Mouse (Mus musculus): ENCODE measurements around the gene Cntnap2. TPM values are rescaled to one million over a fixed set of nuclear protein-coding genes. Genes with fewer than 3 reads are reported as not detected.

Cntnap2 gene
- total and polyA plus RNA-seq, 3 experiments, result 0.30 to 0.79 (median 0.44) TPM

GRCm38 (mm10) chr6:46081432-46081831 lies 1022.3 kb downstream of the Cntnap2 start:
- H3K27ac ChIP-seq (ENCODE audit: insufficient read depth, low read depth), result no peak overlapping the region
- H3K27me3 ChIP-seq (replicated peaks), result no peaks in the 10 kb centered on the region
- H3K4me3 ChIP-seq (replicated peaks in 1 of 3; ENCODE audit: low read depth in 2 of 3, low read length in 2 of 3, poor library complexity in 1 of 3), result no peak overlapping the region
- no peak for DNase-seq (ENCODE audit: extremely low read depth)
- TF ChIP-seq JUND (conservative IDR thresholded peaks at IDR 0.05; ENCODE audit: low read depth, low read length) (no peak), UBTF (IDR thresholded peaks at IDR 0.05; ENCODE audit: low read depth, low read length) (no peak), POLR2A (IDR thresholded peaks at IDR 0.05; ENCODE audit: low read depth, low read length) (no peak), ZNF384 (IDR thresholded peaks at IDR 0.05; ENCODE audit: low read depth, low read length) (no peak), RAD21 (IDR thresholded peaks at IDR 0.05; ENCODE audit: low read depth, low read length) (no peak), CHD2 (IDR thresholded peaks at IDR 0.05; ENCODE audit: low read length) (no peak), USF1 (IDR thresholded peaks at IDR 0.05; ENCODE audit: low read depth, low read length) (no peak), CHD1 (IDR thresholded peaks at IDR 0.05; ENCODE audit: low read depth, low read length) (no peak), MAZ (IDR thresholded peaks at IDR 0.05; ENCODE audit: low read depth, low read length) (no peak), JUN (IDR thresholded peaks at IDR 0.05; ENCODE audit: insufficient read depth, low read depth, low read length) (no peak), TCF12 (IDR thresholded peaks at IDR 0.05; ENCODE audit: low read depth, low read length) (no peak), ZMIZ1 (IDR thresholded peaks at IDR 0.05; ENCODE audit: low read depth, low read length) (no peak), EP300 (IDR thresholded peaks at IDR 0.05; ENCODE audit: low read length) (no peak), ETS1 (conservative IDR thresholded peaks at IDR 0.05; ENCODE audit: low read depth, low read length) (no peak), HCFC1 (IDR thresholded peaks at IDR 0.05; ENCODE audit: low read depth, low read length) (no peak), TBP (conservative IDR thresholded peaks at IDR 0.05; ENCODE audit: low read depth, low read length) (no peak), SMC3 (IDR thresholded peaks at IDR 0.05; ENCODE audit: low read depth, low read length) (no peak), ZKSCAN1 (IDR thresholded peaks at IDR 0.05; ENCODE audit: borderline replicate concordance, low read depth, low read length) (no peak), POLR2AphosphoS2 (IDR thresholded peaks at IDR 0.05; ENCODE audit: low read depth, low read length) (no peak)
- dilution Hi-C loops (cut with MboI; ENCODE audit: extremely low pct_ligation_motif_present, extremely low pct_unique_long_range_greater_than_20kb, low sequenced_read_pairs) (no loop called here), in situ Hi-C loops (cut with MboI; ENCODE audit: low pct_ligation_motif_present, low pct_unique_long_range_greater_than_20kb, low sequenced_read_pairs) (no loop called here)
- H3K4me1 ChIP-seq (ENCODE audit: control insufficient read depth in 1 of 2, insufficient read depth in 2 of 2), result no peaks in the 10 kb centered on the region
- no peaks in the 10 kb centered on the region for H3K36me3 ChIP-seq (replicated peaks in 1 of 2; ENCODE audit: control insufficient read depth in 1 of 2, insufficient read depth in 1 of 2, low read length in 1 of 2)
- H3K9me3 ChIP-seq (replicated peaks; ENCODE audit: low read length), result peaks cover 14% of the 10 kb centered on the region
- no peaks in the 10 kb centered on the region for H3K79me2 ChIP-seq (replicated peaks; ENCODE audit: control insufficient read depth, extremely low read depth, insufficient read depth, poor library complexity, severe bottlenecking)
- no peak overlapping the region for H3K4me2 ChIP-seq (ENCODE audit: insufficient read depth, low read depth, poor library complexity, severe bottlenecking)
- no peak overlapping the region for H3K9ac ChIP-seq (ENCODE audit: insufficient read depth, low read depth)

DNA sequence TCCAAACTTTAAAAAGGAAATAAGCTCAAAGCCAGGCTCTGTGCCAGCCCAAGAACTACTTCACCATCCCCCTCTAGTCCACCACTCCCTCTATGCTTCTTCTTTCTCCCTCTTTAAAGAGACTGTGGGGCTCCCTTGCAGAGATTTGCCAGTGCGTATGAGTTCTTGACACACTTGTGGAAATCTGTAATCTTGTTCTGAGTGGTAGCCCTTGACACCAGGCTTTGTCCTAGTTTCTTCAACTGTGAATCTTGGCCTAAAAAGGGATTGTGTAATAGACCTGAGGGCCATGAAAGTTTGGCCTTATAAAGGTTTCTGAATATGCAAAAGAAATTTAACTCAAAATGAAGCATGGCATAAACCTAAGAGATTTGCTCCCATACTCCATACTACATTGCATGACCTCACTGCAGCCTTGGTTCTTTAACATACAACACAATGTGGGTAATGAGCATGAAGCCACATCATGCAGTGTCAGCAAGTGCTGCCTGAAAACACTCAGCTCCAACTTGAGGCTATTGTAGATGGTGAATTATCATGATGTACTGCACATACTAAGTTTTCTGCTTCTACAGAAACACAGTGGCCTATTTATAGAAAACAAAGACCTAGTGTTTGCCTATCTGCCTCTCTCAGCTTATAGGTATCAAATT lies 1084.2 kb downstream of the Cntnap2 start:
- Histone ChIP-seq H3K9ac (ENCODE audit: insufficient read depth, low read depth) (no peak overlapping the region), H3K4me1 (ENCODE audit: control insufficient read depth in 1 of 2, insufficient read depth in 2 of 2) (no peaks in the 10 kb centered on the region), H3K27ac (ENCODE audit: insufficient read depth, low read depth) (no peak overlapping the region), H3K79me2 (replicated peaks; ENCODE audit: control insufficient read depth, extremely low read depth, insufficient read depth, poor library complexity, severe bottlenecking) (no peaks in the 10 kb centered on the region), H3K4me2 (ENCODE audit: insufficient read depth, low read depth, poor library complexity, severe bottlenecking) (no peak overlapping the region), H3K9me3 (replicated peaks; ENCODE audit: low read length) (peaks cover 22% of the 10 kb centered on the region), H3K36me3 (replicated peaks in 1 of 2; ENCODE audit: control insufficient read depth in 1 of 2, insufficient read depth in 1 of 2, low read length in 1 of 2) (no peaks in the 10 kb centered on the region), H3K27me3 (replicated peaks) (no peaks in the 10 kb centered on the region), H3K4me3 (replicated peaks in 1 of 3; ENCODE audit: low read depth in 2 of 3, low read length in 2 of 3, poor library complexity in 1 of 3) (no peak overlapping the region)
- no peak for DNase-seq (ENCODE audit: extremely low read depth)
- dilution Hi-C loops (cut with MboI; ENCODE audit: extremely low pct_ligation_motif_present, extremely low pct_unique_long_range_greater_than_20kb, low sequenced_read_pairs) (no loop called here), in situ Hi-C loops (cut with MboI; ENCODE audit: low pct_ligation_motif_present, low pct_unique_long_range_greater_than_20kb, low sequenced_read_pairs) (no loop called here)
- TF ChIP-seq POLR2AphosphoS2 (IDR thresholded peaks at IDR 0.05; ENCODE audit: low read depth, low read length) (no peak), CTCF (conservative IDR thresholded peaks at IDR 0.05 in 1 of 2, IDR thresholded peaks at IDR 0.05 in 1 of 2; ENCODE audit: low read depth in 2 of 2, low read length in 2 of 2) (no peak), IRF4 (IDR thresholded peaks at IDR 0.05; ENCODE audit: low read depth, low read length) (no peak), ZKSCAN1 (IDR thresholded peaks at IDR 0.05; ENCODE audit: borderline replicate concordance, low read depth, low read length) (no peak), MAX (IDR thresholded peaks at IDR 0.05; ENCODE audit: low read length) (no peak), JUND (conservative IDR thresholded peaks at IDR 0.05; ENCODE audit: low read depth, low read length) (no peak), KAT2A (IDR thresholded peaks at IDR 0.05; ENCODE audit: insufficient replicate concordance, low read length) (no peak), SIN3A (IDR thresholded peaks at IDR 0.05; ENCODE audit: low read length) (no peak)
